Mouse (Mus musculus): ENCODE data around the gene Ube2h.

DNA sequence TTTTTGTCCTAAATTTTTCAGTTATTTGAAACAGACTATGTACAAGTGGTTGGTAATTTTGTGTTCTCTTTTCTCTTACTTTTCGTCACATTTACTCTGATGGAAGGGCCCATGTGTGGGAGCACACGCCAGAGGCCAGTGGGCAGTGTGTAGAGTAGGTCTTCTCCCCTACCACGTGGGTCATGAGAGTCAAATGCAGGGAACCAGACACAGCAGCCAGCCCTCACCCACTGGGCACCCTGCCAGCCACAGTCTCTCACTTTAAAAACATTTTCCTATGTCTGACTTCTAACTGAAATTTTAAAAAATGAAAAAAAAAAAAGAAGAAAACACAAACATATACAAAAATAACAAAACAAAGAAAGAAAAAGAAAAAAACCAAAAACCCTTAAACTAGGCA is 28.0 kb downstream of the Ube2h start:
- TF ChIP-seq POLR2A (IDR thresholded peaks at IDR 0.05; ENCODE audit: borderline replicate concordance, extremely low read depth, insufficient read depth, insufficient read length, poor library complexity, severe bottlenecking): no peak
- no peak for TF ChIP-seq CTCF (IDR thresholded peaks at IDR 0.05; ENCODE audit: borderline replicate concordance, extremely low read depth, insufficient read depth, insufficient read length)
